Mouse (Mus musculus) heart, embryonic 13.5 days (tissue): Measurements from ENCODE around the gene Frs2. TPM values are rescaled to one million over a fixed set of nuclear protein-coding genes. Genes with fewer than 3 reads are reported as not detected.
A peak's percentile ranks its signal among the peaks of the same experiment; 100 is the strongest.
"Not testable (repeated sequence)": the region's sequence is repeated elsewhere in the genome, so short reads cannot be mapped to it uniquely, and the experiment has no call there.

Source experiments
- ATAC-seq: fragments of 200-750 bp; cut with Nextera tagmentation; 2 replicates; pipeline ENCODE4 v1.8.0; 2017; ENCODE audit warnings: moderate TSS enrichment; ENCODE audit not compliant: insufficient number of reproducible peaks, low FRiP score, low TSS enrichment; ENCODE audit errors: extremely low read depth
- H3K27ac ChIP-seq: fragments of 300-500 bp; sonication (generic); replicated peaks from 2 replicates; pipeline ENCODE4 v1.5.1; 2015; ENCODE audit warnings: moderate library complexity, mild to moderate bottlenecking, inconsistent platforms
- H3K27me3 ChIP-seq: fragments of 300-500 bp; sonication (generic); replicated peaks from 2 replicates; pipeline ENCODE4 v1.6.1; 2015; ENCODE audit warnings: mild to moderate bottlenecking, inconsistent platforms
- H3K36me3 ChIP-seq: fragments of 300-500 bp; sonication (generic); 2 replicates; pipeline ENCODE4 v1.6.1; 2015; ENCODE audit warnings: mild to moderate bottlenecking, inconsistent platforms
- H3K4me1 ChIP-seq: fragments of 300-500 bp; sonication (generic); 2 replicates; pipeline ENCODE4 v1.6.1; 2015; ENCODE audit warnings: inconsistent platforms
- H3K4me2 ChIP-seq: fragments of 300-500 bp; sonication (generic); 2 replicates; pipeline ENCODE4 v1.6.1; 2015; ENCODE audit warnings: inconsistent platforms, mild to moderate bottlenecking, moderate library complexity
- H3K4me3 ChIP-seq: fragments of 300-500 bp; sonication (generic); 2 replicates; pipeline ENCODE4 v1.5.1; 2015; ENCODE audit warnings: moderate library complexity, mild to moderate bottlenecking, inconsistent platforms
- H3K9ac ChIP-seq: fragments of 300-500 bp; sonication (generic); 2 replicates; pipeline ENCODE4 v1.6.1; 2015; ENCODE audit warnings: inconsistent platforms, mild to moderate bottlenecking, moderate library complexity
- H3K9me3 ChIP-seq: fragments of 300-500 bp; sonication (generic); 2 replicates; pipeline ENCODE4 v1.6.1; 2016; ENCODE audit warnings: inconsistent platforms
- WGBS: fragments of 180-500 bp; shearing (Covaris S2); methylation state at CpG from one replicate; pipeline ENCODE4 v1.1.7; 2015; ENCODE audit warnings: mixed read lengths; 5-methylcytosine and 5-hydroxymethylcytosine counted together
- polyA plus RNA-seq: library from polyadenylated mRNA; unstranded; fragments of >200 nt; fragmentation: Nextera tagmentation; extraction: Ambion mirVana; gene quantifications from 2 replicates; pipeline ENCODE4 v1.2.1, GENCODE M21; 2015

Frs2 gene
- polyA plus RNA-seq, 1 experiment from 2014 or later, result 16.2 TPM

- H3K27ac ChIP-seq, result no peak overlapping the region; the same call in 1 of the 2 replicates
- WGBS, result 72% methylated on average over 18 of the region's 18 CpGs
- no peak overlapping the region for H3K9ac ChIP-seq
- peaks cover 79% of the 10 kb centered on the region for H3K36me3 ChIP-seq
- no peaks in the 10 kb centered on the region for H3K27me3 ChIP-seq
- no peak overlapping the region for H3K4me3 ChIP-seq
- H3K4me2 ChIP-seq, result no peak overlapping the region
- no peak for ATAC-seq
- no peaks in the 10 kb centered on the region for H3K9me3 ChIP-seq
- peaks cover 21% of the 10 kb centered on the region for H3K4me1 ChIP-seq
These were observed 76.0 kb downstream of the Frs2 start for GRCm38 (mm10) chr10:117072191-117072888.

GRCm38 (mm10) chr10:117069109-117069508 is 79.2 kb downstream of the Frs2 start:
- Histone ChIP-seq H3K27ac (no peak overlapping the region), H3K27me3 (no peaks in the 10 kb centered on the region), H3K4me1 (peaks cover 27% of the 10 kb centered on the region), H3K9me3 (no peaks in the 10 kb centered on the region), H3K4me2 (no peak overlapping the region), H3K9ac (no peak overlapping the region), H3K4me3 (no peak overlapping the region), H3K36me3 (peaks cover 51% of the 10 kb centered on the region)
- WGBS, result 92% methylated on average over 3 of the region's 3 CpGs
- ATAC-seq, result no peak

GRCm38 (mm10) chr10:117064076-117064475 is 84.3 kb downstream of the Frs2 start:
- Histone ChIP-seq H3K27ac (peak overlapping the region; percentile 68), H3K36me3 (peaks cover 35% of the 10 kb centered on the region), H3K9me3 (no peaks in the 10 kb centered on the region), H3K27me3 (no peaks in the 10 kb centered on the region), H3K4me2 (peak overlapping the region; percentile 97), H3K4me3 (peak overlapping the region; percentile 71), H3K9ac (peak overlapping the region; percentile 87), H3K4me1 (peaks cover 29% of the 10 kb centered on the region)
- 6% methylated on average over 7 of the region's 7 CpGs for WGBS
- no peak for ATAC-seq

- peak within 1 kb of the TSS; percentile 71 for H3K4me3 ChIP-seq
- peaks cover 33% of the 10 kb centered on the region for H3K4me1 ChIP-seq
- no peaks in the 10 kb centered on the region for H3K9me3 ChIP-seq
- peak; percentile 93 for ATAC-seq
- H3K36me3 ChIP-seq, result peaks cover 38% of the 10 kb centered on the region
- peak within 1 kb of the TSS; percentile 76 for H3K27ac ChIP-seq
- H3K4me2 ChIP-seq, result peak within 1 kb of the TSS; percentile 97
- H3K9ac ChIP-seq, result peak within 1 kb of the TSS; percentile 87
- under 1% methylated on average over 67 of the region's 68 CpGs for WGBS
- H3K27me3 ChIP-seq, result no peaks in the 10 kb centered on the region
These were observed 84.9 kb downstream of the Frs2 start, which contains the start of gene Cct2 for GRCm38 (mm10) chr10:117063254-117064021. Cct2 (minus strand) TSS chr10:117063814.

- no peak for ATAC-seq
- 2% methylated on average over 15 of the region's 15 CpGs for WGBS
- Histone ChIP-seq H3K4me1 (peaks cover 33% of the 10 kb centered on the region), H3K9ac (peak overlapping the region; percentile 87), H3K27me3 (no peaks in the 10 kb centered on the region), H3K4me3 (peak overlapping the region; percentile 71), H3K36me3 (peaks cover 43% of the 10 kb centered on the region), H3K9me3 (no peaks in the 10 kb centered on the region), H3K4me2 (peak overlapping the region; percentile 97), H3K27ac (peak overlapping the region; percentile 76)
These were observed 85.5 kb downstream of the Frs2 start for GRCm38 (mm10) chr10:117062894-117063253.

GRCm38 (mm10) chr10:117055668-117056067 is 92.7 kb downstream of the Frs2 start:
- H3K9ac ChIP-seq, result no peak overlapping the region
- no peak overlapping the region for H3K4me2 ChIP-seq
- no peaks in the 10 kb centered on the region for H3K27me3 ChIP-seq
- ATAC-seq, result no peak
- H3K9me3 ChIP-seq, result no peaks in the 10 kb centered on the region
- peaks cover 100% of the 10 kb centered on the region for H3K36me3 ChIP-seq
- H3K27ac ChIP-seq, result no peak overlapping the region
- no peak overlapping the region for H3K4me3 ChIP-seq
- peaks cover 13% of the 10 kb centered on the region for H3K4me1 ChIP-seq
- 86% methylated on average over 4 of the region's 4 CpGs for WGBS

GRCm38 (mm10) chr10:117049961-117050597 is 98.3 kb downstream of the Frs2 start:
- Histone ChIP-seq H3K36me3 (peaks cover 74% of the 10 kb centered on the region), H3K4me2 (peak overlapping the region; percentile 66; the same call in 1 of the 2 replicates), H3K27ac (0 out of 2 replicates have a peak overlapping the region, but pooled peaks have one; percentile 32), H3K9ac (peak overlapping the region; percentile 33; the same call in 1 of the 2 replicates), H3K27me3 (no peaks in the 10 kb centered on the region), H3K9me3 (no peaks in the 10 kb centered on the region), H3K4me1 (peaks cover 32% of the 10 kb centered on the region), H3K4me3 (no peak overlapping the region)
- WGBS, result 57% methylated on average over 4 of the region's 4 CpGs
- ATAC-seq, result no peak

GRCm38 (mm10) chr10:117049253-117049652 is 99.1 kb downstream of the Frs2 start:
- Histone ChIP-seq H3K9me3 (no peaks in the 10 kb centered on the region), H3K9ac (peak overlapping the region; percentile 96), H3K36me3 (peaks cover 66% of the 10 kb centered on the region), H3K27me3 (0 out of 2 replicates have a peak, but pooled peaks cover 3% of the 10 kb centered on the region), H3K4me2 (peak overlapping the region; percentile 66), H3K4me1 (peaks cover 40% of the 10 kb centered on the region), H3K27ac (peak overlapping the region; percentile 48), H3K4me3 (peak overlapping the region; percentile 73)
- WGBS, result 67% methylated on average over 4 of the region's 4 CpGs
- no peak for ATAC-seq

- 13% methylated on average over 40 of the region's 40 CpGs for WGBS
- 0 out of 2 replicates have a peak, but pooled peaks cover 3% of the 10 kb centered on the region for H3K27me3 ChIP-seq
- peak within 1 kb of the TSS; percentile 73 for H3K4me3 ChIP-seq
- no peaks in the 10 kb centered on the region for H3K9me3 ChIP-seq
- peak within 1 kb of the TSS; percentile 95 for H3K27ac ChIP-seq
- peak within 1 kb of the TSS; percentile 66 for H3K4me2 ChIP-seq
- H3K9ac ChIP-seq, result peak within 1 kb of the TSS; percentile 96
- peaks cover 28% of the 10 kb centered on the region for H3K36me3 ChIP-seq
- no peak for ATAC-seq
- H3K4me1 ChIP-seq, result peaks cover 65% of the 10 kb centered on the region
These were observed 102.9 kb downstream of the Frs2 start, which contains the start of gene Lrrc10 for GRCm38 (mm10) chr10:117045175-117046056. Lrrc10 (plus strand) TSS chr10:117045341.

GRCm38 (mm10) chr10:117043497-117044166 is 104.7 kb downstream of the Frs2 start:
- not testable (repeated sequence) for ATAC-seq, H3K36me3 ChIP-seq, H3K9me3 ChIP-seq, H3K27me3 ChIP-seq
- H3K4me2 ChIP-seq, result peak overlapping the region; percentile 66
- H3K4me1 ChIP-seq, result peaks cover 47% of the 10 kb centered on the region
- 0 out of 2 replicates have a peak overlapping the region, but pooled peaks have one; percentile 54 for H3K9ac ChIP-seq
- peak overlapping the region; percentile 20 for H3K4me3 ChIP-seq
- peak overlapping the region; percentile 69; the same call in 1 of the 2 replicates for H3K27ac ChIP-seq
- 23% methylated on average over 13 of the region's 16 CpGs for WGBS
